Comparison of ENCODE assay signal across 10 mouse cellular contexts in the genomic region with DNA sequence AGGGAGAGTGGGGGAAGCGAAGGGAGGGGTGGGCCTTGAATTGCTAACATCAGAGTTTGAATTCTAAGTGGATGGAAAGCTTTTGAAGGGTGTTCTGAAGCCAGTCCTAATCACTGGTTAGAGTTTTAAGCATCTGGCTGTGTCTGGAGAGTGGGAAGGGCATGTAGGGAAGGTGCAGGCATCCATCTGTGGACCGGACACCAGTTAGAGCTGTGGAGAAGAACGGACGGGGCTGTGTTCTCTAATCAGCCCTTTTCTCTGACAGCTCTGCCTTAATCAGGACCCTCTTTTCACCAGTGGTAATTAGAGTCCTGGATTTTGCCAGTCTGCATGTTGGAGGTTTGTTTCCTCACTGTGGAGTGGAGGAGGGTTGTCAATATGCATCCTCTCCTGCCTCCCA. TPM values are rescaled to one million over a fixed set of nuclear protein-coding genes. Genes with fewer than 3 reads are reported as not detected.
DNase-seq lines count a peak whose midpoint lies in the region; ATAC-seq and TF ChIP-seq lines count a peak whose summit lies in the region.
"Had no signal": no experiment of that assay in that cellular context is flagged by ENCODE, and none has a peak within 500 bp of the region (broad histone marks: within the 10 kb centered on the region; RNA-seq: fewer than 3 reads in every experiment).

No protein-coding gene starts in this region.

- H3K4me1 ChIP-seq in heart, embryonic 15.5 days (replicated peaks) = peaks cover 31% of the 10 kb centered on the region
- peaks cover 10 to 42% of the 10 kb centered on the region in 2 experiments for H3K4me1 ChIP-seq in CH12.LX (ENCODE audit: control insufficient read depth in 1 of 2, insufficient read depth in 2 of 2)
- peaks cover 27% of the 10 kb centered on the region for H3K4me1 ChIP-seq in forebrain, embryonic 13.5 days
- peaks cover 23 to 29% of the 10 kb centered on the region in 2 experiments for H3K4me1 ChIP-seq in liver, embryonic 14.5 days (replicated peaks; ENCODE audit: control insufficient read depth in 2 of 2, insufficient read depth in 2 of 2, low read length in 1 of 2)

- H3K9ac ChIP-seq in heart, embryonic 15.5 days = peak overlapping the region; percentile 33; the same call in 1 of the 2 replicates
- peak overlapping the region; percentile 96; the same call in 1 of the 2 replicates for H3K9ac ChIP-seq in CH12.LX (ENCODE audit: insufficient read depth, low read depth)
- peak overlapping the region; percentile 94 for H3K9ac ChIP-seq in forebrain, embryonic 13.5 days
- peak overlapping the region; percentile 98 for H3K9ac ChIP-seq in liver, embryonic 14.5 days (replicated peaks)

- no peaks in the 10 kb centered on the region for H3K27me3 ChIP-seq in heart, embryonic 15.5 days
- no peaks in the 10 kb centered on the region for H3K27me3 ChIP-seq in CH12.LX (replicated peaks)
- no peaks in the 10 kb centered on the region for H3K27me3 ChIP-seq in forebrain, embryonic 13.5 days
- no peaks in the 10 kb centered on the region for H3K27me3 ChIP-seq in liver, embryonic 14.5 days (ENCODE audit: control insufficient read depth, insufficient read depth, low read length)

- H3K4me2 ChIP-seq in heart, embryonic 15.5 days = peak overlapping the region; percentile 77
- peak overlapping the region; percentile 91 for H3K4me2 ChIP-seq in CH12.LX (ENCODE audit: insufficient read depth, low read depth, poor library complexity, severe bottlenecking)
- peak overlapping the region; percentile 91 for H3K4me2 ChIP-seq in forebrain, embryonic 13.5 days
- H3K4me2 ChIP-seq in liver, embryonic 14.5 days (ENCODE audit: low read depth) = peak overlapping the region; percentile 77

- no peak for TF ChIP-seq POLR2A in CH12.LX (IDR thresholded peaks at IDR 0.05; ENCODE audit: low read depth, low read length)

- H3K36me3 ChIP-seq in heart, embryonic 15.5 days = peaks cover 13% of the 10 kb centered on the region
- peaks cover 16 to 38% of the 10 kb centered on the region in 2 experiments for H3K36me3 ChIP-seq in CH12.LX (replicated peaks in 1 of 2; ENCODE audit: control insufficient read depth in 1 of 2, insufficient read depth in 1 of 2, low read length in 1 of 2)
- peaks cover 21% of the 10 kb centered on the region for H3K36me3 ChIP-seq in forebrain, embryonic 13.5 days (ENCODE audit: poor library complexity, severe bottlenecking)
- peaks cover 4% of the 10 kb centered on the region; the same call in 1 of the 2 replicates for H3K36me3 ChIP-seq in liver, embryonic 14.5 days (replicated peaks; ENCODE audit: control insufficient read depth, insufficient read depth, low read depth)

- H3K27ac ChIP-seq in heart, embryonic 15.5 days = peak overlapping the region; percentile 39
- H3K27ac ChIP-seq in CH12.LX (ENCODE audit: insufficient read depth, low read depth) = no peak overlapping the region
- no peak overlapping the region for H3K27ac ChIP-seq in forebrain, embryonic 13.5 days
- H3K27ac ChIP-seq in liver, embryonic 14.5 days = peak overlapping the region; percentile 55

- TF ChIP-seq RAD21 in CH12.LX (IDR thresholded peaks at IDR 0.05; ENCODE audit: low read depth, low read length) = no peak

- 54% methylated on average over 4 of the region's 4 CpGs for WGBS in heart, embryonic 15.5 days
- 61% methylated on average over 4 of the region's 4 CpGs for WGBS in forebrain, embryonic 13.5 days
- 64% methylated on average over 4 of the region's 4 CpGs for WGBS in liver, embryonic 14.5 days (ENCODE audit: insufficient replicate concordance)

- H3K4me3 ChIP-seq in heart, embryonic 15.5 days = peak overlapping the region; percentile 90; the same call in 1 of the 2 replicates
- H3K4me3 ChIP-seq in CH12.LX (replicated peaks in 1 of 3; ENCODE audit: low read depth in 2 of 3, low read length in 2 of 3, poor library complexity in 1 of 3) = peak overlapping the region in 1 of 3 experiments; percentile 96
- peak overlapping the region; percentile 90 for H3K4me3 ChIP-seq in forebrain, embryonic 13.5 days
- H3K4me3 ChIP-seq in liver, embryonic 14.5 days (ENCODE audit: insufficient read depth in 1 of 2, low read depth in 2 of 2, low read length in 2 of 2) = peak overlapping the region in 1 of 2 experiments; percentile 98; a peak in 1 of 4 replicates

- no peak for TF ChIP-seq CTCF in CH12.LX (conservative IDR thresholded peaks at IDR 0.05 in 1 of 2, IDR thresholded peaks at IDR 0.05 in 1 of 2; ENCODE audit: low read depth in 2 of 2, low read length in 2 of 2)
- no peak for TF ChIP-seq CTCF in liver, embryonic 14.5 days (IDR thresholded peaks at IDR 0.05; ENCODE audit: low read depth)

- dilution Hi-C loops in CH12.LX (cut with MboI; ENCODE audit: extremely low pct_ligation_motif_present, extremely low pct_unique_long_range_greater_than_20kb, low sequenced_read_pairs) = no loop called here

- intact Hi-C loops in heart, postnatal 36 days (cut with DNase I) = loop anchor here (5.0 kb wide), 2 partner anchors 133 to 233 kb away; partner anchors contain the start of genes Eif2s2, Raly and a

- in situ Hi-C loops in CH12.LX (cut with MboI; ENCODE audit: low pct_ligation_motif_present, low pct_unique_long_range_greater_than_20kb, low sequenced_read_pairs) = no loop called here

- no peaks in the 10 kb centered on the region for H3K9me3 ChIP-seq in heart, embryonic 15.5 days (replicated peaks)
- H3K9me3 ChIP-seq in CH12.LX (replicated peaks; ENCODE audit: low read length) = no peaks in the 10 kb centered on the region
- no peaks in the 10 kb centered on the region for H3K9me3 ChIP-seq in forebrain, embryonic 13.5 days (replicated peaks)
- H3K9me3 ChIP-seq in liver, embryonic 14.5 days (ENCODE audit: control insufficient read depth, low read length) = no peaks in the 10 kb centered on the region

- ATAC-seq in heart, embryonic 15.5 days (replicated peaks; ENCODE audit: insufficient number of reproducible peaks, insufficient read depth, low FRiP score, low read depth) = no peak
- no peak for ATAC-seq in forebrain, embryonic 13.5 days
- ATAC-seq in liver, embryonic 14.5 days (ENCODE audit: insufficient read depth) = no peak

- TF ChIP-seq EP300 in CH12.LX (IDR thresholded peaks at IDR 0.05; ENCODE audit: low read length) = no peak
- TF ChIP-seq EP300 in liver, embryonic 14.5 days (IDR thresholded peaks at IDR 0.05; ENCODE audit: low read depth) = no peak

- no peak for DNase-seq in heart, postnatal 36 days
- no peak for DNase-seq in CH12.LX (ENCODE audit: extremely low read depth)
- no peak for DNase-seq in liver, embryonic 14.5 days (ENCODE audit: low read depth in 3 of 3, low spot score in 3 of 3)
- no peak for DNase-seq in B cell, adult 2 months
- no peak for DNase-seq in layer of hippocampus, postnatal 14 days (ENCODE audit: low spot score in 2 of 2)
- no peak for DNase-seq in cerebellum, adult 11-12 months
- DNase-seq: adrenal gland, postnatal 36 days had no signal

- peaks cover 50% of the 10 kb centered on the region for H3K79me2 ChIP-seq in CH12.LX (replicated peaks; ENCODE audit: control insufficient read depth, extremely low read depth, insufficient read depth, poor library complexity, severe bottlenecking)

TF ChIP-seq in CH12.LX, 34 proteins besides CTCF, POLR2A, EP300 and RAD21 (continues in another document):
- TF ChIP-seq MAX (IDR thresholded peaks at IDR 0.05; ENCODE audit: low read length) (no peak), SIN3A (IDR thresholded peaks at IDR 0.05; ENCODE audit: low read length) (0 out of 2 replicates have a peak, but pooled peaks have one; percentile 2)

RNA-seq across cellular contexts. Expression of gene Chmp4b, which starts 7.6 kb away (rescaled TPM):
- 24.1 and 25.1 TPM in 2 replicates for polyA plus RNA-seq in heart, embryonic 15.5 days (2015; fragmentation: Nextera tagmentation; extraction: Ambion mirVana)
- total RNA-seq in heart, postnatal 36 days (2021) = 100 to 1,000 TPM; 113 to 124 TPM
- 105 and 107 TPM in 2 replicates for total RNA-seq in CH12.LX (2012; rRNA removed)
- total RNA-seq in CH12.LX (2014; rRNA removed) = 113 and 119 TPM in 2 replicates
- polyA plus RNA-seq in CH12.LX (2012; ENCODE audit: insufficient read length, low read depth) = 152 and 156 TPM in 2 replicates
- polyA plus RNA-seq in forebrain, embryonic 13.5 days (2015; fragmentation: Nextera tagmentation; extraction: Ambion mirVana) = 22.4 and 24.9 TPM in 2 replicates
- polyA plus RNA-seq in liver, embryonic 14.5 days (2012; rRNA removed) = 48.0 and 84.2 TPM in 2 replicates
- 8.1 and 9.1 TPM in 2 replicates for polyA plus RNA-seq in liver, embryonic 14.5 days (2014; fragmentation: Nextera tagmentation; extraction: Ambion mirVana)
- 100 to 1,000 TPM; 199 to 204 TPM for total RNA-seq in layer of hippocampus, postnatal 14 days (2021)

RNA-seq across cellular contexts. Expression of gene 4930519P11Rik, which starts 45.8 kb away (rescaled TPM):
- not detected in 2 replicates for polyA plus RNA-seq in heart, embryonic 15.5 days (2015; fragmentation: Nextera tagmentation; extraction: Ambion mirVana)
- total RNA-seq in heart, postnatal 36 days (2021) = not detected
- total RNA-seq in CH12.LX (2012; rRNA removed) (not detected in 2 replicates), CH12.LX (2014; rRNA removed) (not detected in 2 replicates)
- polyA plus RNA-seq in CH12.LX (2012; ENCODE audit: insufficient read length, low read depth) = not detected in 2 replicates
- polyA plus RNA-seq in forebrain, embryonic 13.5 days (2015; fragmentation: Nextera tagmentation; extraction: Ambion mirVana) = 0.79 and 0.88 TPM in 2 replicates
- polyA plus RNA-seq in liver, embryonic 14.5 days (2012; rRNA removed) = 0.35 TPM in 1 of 2 replicates, not detected in the other
- 0.32 TPM in 1 of 2 replicates, not detected in the other for polyA plus RNA-seq in liver, embryonic 14.5 days (2014; fragmentation: Nextera tagmentation; extraction: Ambion mirVana)
- not detected for total RNA-seq in layer of hippocampus, postnatal 14 days (2021)
- total RNA-seq: left cerebral cortex, postnatal 10 days had no signal

RNA-seq across cellular contexts. Expression of gene Zfp341, which starts 46.0 kb away (rescaled TPM):
- 0.53 and 0.77 TPM in 2 replicates for polyA plus RNA-seq in heart, embryonic 15.5 days (2015; fragmentation: Nextera tagmentation; extraction: Ambion mirVana)
- total RNA-seq in heart, postnatal 36 days (2021) = 1 to 10 TPM; 3.0 to 3.4 TPM
- total RNA-seq in CH12.LX (2012; rRNA removed) = 1.6 and 1.7 TPM in 2 replicates
- total RNA-seq in CH12.LX (2014; rRNA removed) = 0.58 and 0.77 TPM in 2 replicates
- 4.1 and 4.4 TPM in 2 replicates for polyA plus RNA-seq in CH12.LX (2012; ENCODE audit: insufficient read length, low read depth)
- 1.5 and 2.0 TPM in 2 replicates for polyA plus RNA-seq in forebrain, embryonic 13.5 days (2015; fragmentation: Nextera tagmentation; extraction: Ambion mirVana)
- polyA plus RNA-seq in liver, embryonic 14.5 days (2012; rRNA removed) = 3.6 and 3.9 TPM in 2 replicates
- polyA plus RNA-seq in liver, embryonic 14.5 days (2014; fragmentation: Nextera tagmentation; extraction: Ambion mirVana) = 1.1 and 2.2 TPM in 2 replicates
- 10 to 100 TPM in 1 of 2 experiments, 1 to 10 TPM in 1; 9.8 to 11.3 TPM for total RNA-seq in layer of hippocampus, postnatal 14 days (2021)

RNA-seq across cellular contexts. Expression of gene Pxmp4, which starts 55.6 kb away (rescaled TPM):
- 24.6 and 27.1 TPM in 2 replicates for polyA plus RNA-seq in heart, embryonic 15.5 days (2015; fragmentation: Nextera tagmentation; extraction: Ambion mirVana)
- total RNA-seq in heart, postnatal 36 days (2021) = 10 to 100 TPM; 27.8 to 28.3 TPM
- 7.2 and 7.6 TPM in 2 replicates for total RNA-seq in CH12.LX (2012; rRNA removed)
- 8.7 and 9.4 TPM in 2 replicates for total RNA-seq in CH12.LX (2014; rRNA removed)
- 5.5 and 6.0 TPM in 2 replicates for polyA plus RNA-seq in CH12.LX (2012; ENCODE audit: insufficient read length, low read depth)
- 10.7 and 13.0 TPM in 2 replicates for polyA plus RNA-seq in forebrain, embryonic 13.5 days (2015; fragmentation: Nextera tagmentation; extraction: Ambion mirVana)
- polyA plus RNA-seq in liver, embryonic 14.5 days (2012; rRNA removed) = 18.7 and 27.6 TPM in 2 replicates
- polyA plus RNA-seq in liver, embryonic 14.5 days (2014; fragmentation: Nextera tagmentation; extraction: Ambion mirVana) = 30.2 and 35.4 TPM in 2 replicates
- total RNA-seq in layer of hippocampus, postnatal 14 days (2021) = 10 to 100 TPM; 17.2 to 19.8 TPM

Comparison
In these comparisons a context has a peak if more than half of its experiments do, and no peak if none do; other contexts are left out.
1. H3K27ac ChIP-seq: peak in heart, embryonic 15.5 days (single experiment) and liver, embryonic 14.5 days (single experiment); none in CH12.LX (single experiment) and forebrain, embryonic 13.5 days (single experiment).
2. H3K9ac ChIP-seq: peak in every context shown above with its lines; median percentile 98 in liver, embryonic 14.5 days; 96 in CH12.LX; 94 in forebrain, embryonic 13.5 days; 33 in heart, embryonic 15.5 days.
3. Peak in every context shown above with its lines, with median percentiles within 50 percentile points of each other: H3K4me2 ChIP-seq.